ENCODE assay signal across 2 mouse cellular contexts in the genomic region with DNA sequence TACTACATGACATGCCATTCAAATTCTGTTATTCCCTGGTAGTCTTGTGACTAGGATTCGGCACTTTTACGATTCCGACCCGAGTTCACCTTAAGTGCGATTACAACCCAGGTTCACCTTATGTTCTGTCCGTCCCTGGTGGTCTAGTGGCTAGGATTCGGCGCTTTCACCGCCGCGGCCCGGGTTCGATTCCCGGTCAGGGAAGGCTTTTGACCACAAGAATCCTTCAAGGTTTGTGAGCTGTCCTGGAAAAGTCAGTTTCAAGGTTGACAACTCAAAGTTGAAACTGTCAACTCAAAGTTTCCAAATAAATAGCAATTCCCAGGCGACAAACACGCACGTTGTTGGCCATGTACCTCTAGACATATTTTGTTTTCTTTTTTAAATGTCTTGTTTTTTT. TPM values are rescaled to one million over a fixed set of nuclear protein-coding genes. Genes with fewer than 3 reads are reported as not detected.
"Had no signal": no experiment of that assay in that cellular context is flagged by ENCODE, and none has a peak within 500 bp of the region (broad histone marks: within the 10 kb centered on the region; RNA-seq: fewer than 3 reads in every experiment).

No protein-coding gene starts in this region.

RNA-seq across cellular contexts. Expression of a gene that starts 52.8 kb away (rescaled TPM):
- total RNA-seq: common myeloid progenitor, adult 5-6 weeks had no signal
- polyA plus RNA-seq: erythroblast, embryonic 14.5 days had no signal
